Mouse (Mus musculus) left cerebral cortex, postnatal 14 days (tissue): ENCODE measurements around the gene Thrap3. TPM values are rescaled to one million over a fixed set of nuclear protein-coding genes. Genes with fewer than 3 reads are reported as not detected.
A peak's percentile ranks its signal among the peaks of the same experiment; 100 is the strongest.

Source experiments
- DNase-seq, 2 experiments: peaks; one replicate each; pipeline ENCODE4 v3.0.0; 2021 to 2022; ENCODE audit warnings: low spot score in 2 of 2, mixed read lengths in 1 of 2
- intact Hi-C: fragments of 180-260 bp; cut with DNase I; formaldehyde crosslinking; loops from one replicate; pipeline ENCODE4 v1.15.1; 2025
- total RNA-seq, 2 experiments: library from RNA; stranded (reverse); gene quantifications; 2 replicates each; pipeline ENCODE4 v1.2.3; 2021

Gene Thrap3
- total RNA-seq, 2 experiments from 2014 or later, result 129 to 147 TPM

DNA sequence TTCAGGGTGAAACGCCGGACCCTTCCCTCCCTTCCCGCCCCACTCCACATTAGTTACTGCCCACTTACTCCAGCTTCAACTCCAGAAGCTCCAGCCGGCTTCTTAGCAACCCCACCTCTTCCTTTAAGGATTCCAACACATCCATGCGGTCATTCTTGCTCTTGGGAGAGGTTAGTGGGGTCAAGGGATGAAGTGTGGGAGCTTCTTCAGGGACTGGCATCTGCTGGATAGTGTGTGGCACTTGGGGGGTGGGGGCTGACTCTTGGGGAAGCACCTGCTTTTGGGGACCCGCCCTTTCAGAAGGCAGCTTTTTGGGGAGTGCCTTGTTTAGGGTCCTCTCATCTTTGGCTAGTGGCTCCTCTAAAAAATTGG is 51.6 kb downstream of the Thrap3 start:
- no peak for DNase-seq
- intact Hi-C loops, result no loop called here

DNA sequence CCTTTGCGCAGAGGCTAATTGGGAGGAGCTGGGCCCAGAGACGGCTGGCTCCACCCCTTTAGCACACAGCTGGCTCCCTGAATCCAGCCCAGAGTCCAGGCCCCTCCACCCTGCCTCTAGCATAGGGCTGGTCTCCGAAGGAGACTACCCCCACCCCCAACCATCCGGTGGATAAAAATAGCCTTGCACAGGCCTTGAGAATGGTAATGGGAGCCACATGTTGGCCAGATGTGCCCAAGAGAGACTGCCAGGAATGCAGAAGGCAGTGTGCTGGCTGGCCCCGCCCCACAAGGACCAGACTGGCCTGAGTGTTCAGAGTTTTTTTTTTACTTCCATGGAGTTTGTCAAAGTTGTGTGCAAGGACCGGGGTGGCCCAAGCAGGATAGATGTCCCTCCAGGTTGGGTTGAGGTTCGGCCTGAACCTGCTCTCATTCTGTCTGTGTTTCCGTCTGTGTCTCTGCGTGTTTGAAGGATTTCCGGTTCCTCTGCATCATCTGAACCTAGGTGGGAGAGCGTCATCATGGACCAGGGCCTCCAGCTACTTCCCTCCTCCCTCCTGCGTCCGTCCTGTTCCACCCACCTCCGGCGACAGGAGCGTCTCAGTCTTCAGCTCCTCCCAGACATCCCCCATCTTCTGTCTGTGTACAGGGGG is 52.1 kb downstream of the Thrap3 start:
- intact Hi-C loops, result no loop called here
- DNase-seq, result no peak

DNA sequence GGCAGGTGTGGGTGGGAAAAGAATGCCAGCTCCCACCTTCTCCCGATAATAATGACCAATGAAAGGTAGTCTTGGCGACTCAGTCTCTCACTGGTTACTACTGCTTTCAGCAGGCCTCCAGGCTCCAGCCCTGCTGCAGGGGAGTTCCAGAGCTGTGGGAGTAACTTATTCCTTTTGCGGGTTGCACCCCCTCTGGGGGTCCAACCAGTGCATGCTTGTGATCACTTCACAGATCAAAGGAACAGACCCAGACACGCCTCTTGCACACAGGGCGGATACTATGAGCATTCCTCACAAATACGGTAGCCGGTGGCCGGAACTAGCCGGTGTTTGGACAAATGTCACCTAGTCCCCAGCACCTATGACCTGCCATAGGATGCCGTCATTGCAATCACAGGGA is 52.8 kb downstream of the Thrap3 start:
- intact Hi-C loops, result no loop called here
- DNase-seq, result no peak

DNA sequence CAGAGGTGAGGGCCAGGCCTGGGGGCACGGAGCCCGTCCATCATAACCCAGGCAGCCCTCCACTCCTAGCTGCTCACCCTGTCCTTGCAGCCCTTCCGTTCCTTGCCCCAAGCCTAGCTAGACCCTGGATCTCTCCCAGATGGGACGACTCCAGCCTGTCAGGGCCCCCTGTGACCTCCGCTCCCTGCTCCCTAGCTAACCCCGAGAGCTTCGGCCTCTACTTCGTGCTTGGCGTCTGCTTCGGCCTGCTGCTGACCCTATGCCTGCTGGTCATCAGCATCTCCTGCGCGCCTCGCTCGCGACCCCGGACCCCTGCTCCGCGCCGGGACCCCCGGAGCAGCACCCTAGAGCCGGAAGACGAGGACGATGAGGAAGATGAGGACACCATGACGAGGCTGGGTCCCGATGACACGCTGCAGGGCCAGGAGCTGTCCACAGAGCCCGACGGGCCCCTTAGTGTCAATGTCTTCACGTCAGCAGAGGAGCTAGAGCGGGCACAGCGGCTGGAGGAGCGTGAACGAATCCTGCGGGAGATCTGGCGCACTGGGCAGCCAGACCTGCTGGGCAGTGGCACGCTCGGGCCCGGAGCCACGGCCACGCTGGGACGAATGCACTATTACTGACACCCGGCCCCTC is 53.4 kb downstream of the Thrap3 start:
- no peak for DNase-seq
- intact Hi-C loops, result no loop called here

DNA sequence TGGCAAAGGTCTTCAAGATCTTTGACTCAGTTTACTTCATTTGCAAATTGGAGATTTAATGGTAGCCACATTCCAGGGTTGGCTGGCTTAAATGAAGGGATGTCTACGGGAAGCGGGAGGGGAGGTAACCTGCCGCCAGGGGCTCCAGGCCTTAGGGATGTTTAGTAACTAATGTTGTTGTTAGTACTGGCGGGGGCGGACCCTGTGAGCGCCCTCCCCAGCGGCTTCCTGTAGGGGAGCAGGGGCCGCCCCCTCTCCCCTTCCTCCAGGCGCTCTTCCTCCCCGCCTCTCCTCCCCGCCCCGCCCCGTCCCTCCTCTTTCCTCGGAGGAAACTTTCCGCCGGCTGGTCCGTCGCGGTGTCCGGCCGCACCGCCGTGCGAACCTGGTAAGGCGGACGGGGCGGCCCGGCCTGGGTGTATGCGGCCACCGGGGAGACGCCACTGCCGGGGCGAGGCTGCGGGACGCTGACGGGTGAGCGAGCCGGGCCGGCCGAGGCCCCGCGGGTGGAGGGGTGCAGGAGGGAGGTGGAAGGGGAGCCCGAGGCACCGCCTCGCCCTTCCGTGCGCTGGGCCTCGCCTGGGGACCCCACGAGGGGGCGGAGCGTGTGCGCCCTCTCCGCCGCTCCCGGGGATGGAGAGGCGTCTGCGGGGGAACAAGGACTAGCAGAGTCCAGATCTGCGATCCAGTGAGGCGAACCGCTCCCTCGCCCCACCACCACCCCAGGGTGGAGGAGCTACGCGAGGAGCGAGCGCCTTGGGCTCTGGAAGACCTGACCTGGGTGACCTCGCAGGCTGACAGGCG is 54.2 kb downstream of the Thrap3 start:
- intact Hi-C loops, result no loop called here

DNA sequence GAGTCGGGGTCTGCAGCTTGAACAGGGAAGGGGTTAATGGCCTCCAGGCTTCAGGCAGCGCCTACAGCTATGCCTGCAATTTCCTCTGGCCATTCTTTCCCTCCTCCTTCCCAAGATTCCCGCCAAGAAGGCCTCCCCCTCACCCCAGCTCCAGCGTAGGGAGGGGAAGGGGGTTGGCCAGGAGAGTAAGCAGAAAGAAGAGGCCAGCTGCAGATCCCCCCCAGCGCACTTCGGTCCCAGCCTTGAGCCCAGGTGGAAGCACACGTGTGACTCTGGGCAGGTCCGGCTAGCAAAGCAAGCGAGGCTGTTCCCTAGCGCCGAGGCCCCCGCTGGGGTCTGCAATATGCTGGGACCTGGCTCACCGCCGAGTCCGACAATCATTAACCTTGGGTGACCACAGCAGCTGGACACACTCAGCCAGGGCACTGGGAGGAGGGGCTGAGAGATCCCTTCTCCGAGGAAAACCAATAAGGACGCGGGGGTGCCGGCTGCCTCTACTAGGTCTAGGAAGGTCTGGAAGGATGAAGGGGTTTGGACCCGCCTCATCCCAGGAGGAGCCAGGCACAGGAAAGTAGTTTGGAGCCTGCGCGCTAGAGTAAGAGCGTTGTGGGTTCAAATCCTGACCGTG is 54.9 kb downstream of the Thrap3 start, which contains the start of gene Eva1b:
TSS of gene Eva1b (plus strand) at position 212 of the 628 bp plus-strand sequence.
- intact Hi-C loops, result no loop called here
- DNase-seq, result no peak

More for the DNA sequence above, 54.2 kb downstream of the Thrap3 start:
- no peak for DNase-seq

DNA sequence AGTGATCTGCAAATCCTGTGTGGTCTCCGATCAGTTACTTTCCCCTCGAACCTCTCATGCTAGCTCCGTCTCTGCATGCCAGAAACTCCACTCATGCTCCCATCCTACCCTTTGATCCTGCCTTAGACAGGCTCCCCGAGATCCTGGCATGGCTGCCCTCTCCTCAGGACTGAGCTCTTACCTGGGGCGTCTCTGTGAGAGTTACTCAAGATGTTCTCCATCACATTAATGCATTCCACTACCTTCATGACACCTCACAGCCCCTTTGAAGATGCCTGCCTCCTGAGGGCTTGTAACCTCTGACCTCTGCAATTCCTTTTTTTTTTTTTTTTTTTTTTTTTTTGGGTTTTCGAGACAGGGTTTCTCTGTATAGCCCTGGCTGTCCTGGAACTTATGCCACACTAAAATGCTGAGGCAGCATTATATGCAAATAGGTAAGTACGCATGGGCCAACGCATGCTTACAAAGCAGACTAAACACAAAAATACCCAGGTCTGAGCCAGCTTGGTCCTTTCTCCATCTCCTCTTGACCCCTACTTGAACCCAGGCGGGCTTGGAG is 55.5 kb downstream of the Thrap3 start:
- no peak for DNase-seq
- intact Hi-C loops, result no loop called here

DNA sequence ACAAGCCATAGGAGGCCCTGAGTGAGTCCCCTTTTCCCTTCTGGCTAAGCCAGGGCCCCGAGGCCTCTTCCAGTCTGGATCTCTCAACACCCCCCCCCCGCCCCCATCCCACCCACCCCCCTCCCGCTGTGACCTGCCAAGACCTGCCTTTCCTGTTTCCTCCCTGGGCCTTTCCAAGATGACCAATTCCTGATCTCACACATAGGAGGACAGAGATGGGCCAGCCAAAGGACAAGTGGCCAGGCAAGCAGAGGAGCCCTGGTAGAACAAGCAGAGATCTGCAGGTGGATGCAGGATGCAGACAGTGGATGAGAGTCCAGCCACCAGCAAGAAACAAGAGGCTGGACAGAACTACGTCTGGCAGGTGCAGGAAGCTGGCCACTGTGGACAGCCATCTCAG is 57.2 kb downstream of the Thrap3 start:
- intact Hi-C loops, result no loop called here
- no peak for DNase-seq

DNA sequence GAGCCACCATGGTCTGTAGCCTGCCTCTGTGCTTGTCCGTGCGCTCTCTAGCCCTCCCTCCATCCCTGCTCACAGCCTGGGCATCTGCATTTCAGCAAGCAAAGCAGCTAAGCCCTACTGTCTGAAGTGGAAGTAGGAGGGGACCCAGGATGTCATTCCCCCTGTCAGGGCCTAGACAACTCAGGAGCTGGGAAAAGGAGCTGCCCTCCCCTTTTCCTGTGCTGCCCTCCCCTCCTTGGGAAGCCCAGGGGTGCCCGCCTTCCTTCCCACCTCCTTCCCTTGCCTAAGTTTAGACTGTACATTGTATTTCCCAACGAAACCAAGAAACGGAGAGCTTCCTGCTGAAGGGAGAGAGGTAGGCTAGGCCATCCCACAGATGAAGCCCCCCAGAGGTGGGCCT is 61.5 kb downstream of the Thrap3 start:
- intact Hi-C loops, result no loop called here
- no peak for DNase-seq

DNA sequence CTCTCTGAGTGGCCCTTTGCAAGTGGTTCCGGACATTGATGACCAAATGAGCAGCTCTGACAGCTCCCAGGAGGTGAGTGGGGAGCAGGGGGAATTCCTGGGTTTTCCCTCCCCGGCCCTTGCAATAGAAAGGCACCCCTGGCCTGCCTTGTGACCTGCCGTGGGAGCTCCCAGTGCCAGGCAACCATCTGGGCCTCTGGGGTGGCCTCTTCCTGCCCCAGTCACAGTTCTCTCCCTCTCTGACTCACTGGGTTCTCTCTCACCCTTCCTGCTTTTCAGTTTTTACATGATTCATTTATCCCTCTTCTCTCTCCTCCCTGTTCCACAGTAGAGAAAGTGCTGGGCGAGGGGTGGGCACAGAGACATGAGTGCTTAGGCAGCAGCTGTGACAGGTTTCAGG is 64.8 kb downstream of the Thrap3 start:
- intact Hi-C loops, result no loop called here

DNA sequence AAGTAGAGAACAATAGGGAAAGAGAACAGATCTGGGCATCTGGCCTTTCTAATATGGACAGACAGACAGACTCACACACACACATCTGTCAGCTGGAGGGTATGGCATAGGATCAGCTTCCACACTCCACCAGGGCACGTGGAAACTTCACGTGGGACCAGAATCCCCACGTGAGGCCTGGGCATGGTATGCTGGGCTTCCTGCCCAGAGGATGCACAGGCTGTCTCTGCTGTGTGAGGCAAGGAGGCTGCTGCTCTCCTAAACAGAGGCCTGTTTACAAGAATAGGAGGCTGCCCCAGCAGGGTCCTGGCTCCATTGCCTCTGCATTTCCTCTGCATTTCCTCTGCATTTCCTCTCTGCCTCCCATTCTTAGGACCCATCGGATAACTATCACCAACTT is 67.9 kb downstream of the Thrap3 start:
- intact Hi-C loops, result no loop called here
- DNase-seq, result no peak

More for the DNA sequence above, 64.8 kb downstream of the Thrap3 start:
- no peak for DNase-seq

DNA sequence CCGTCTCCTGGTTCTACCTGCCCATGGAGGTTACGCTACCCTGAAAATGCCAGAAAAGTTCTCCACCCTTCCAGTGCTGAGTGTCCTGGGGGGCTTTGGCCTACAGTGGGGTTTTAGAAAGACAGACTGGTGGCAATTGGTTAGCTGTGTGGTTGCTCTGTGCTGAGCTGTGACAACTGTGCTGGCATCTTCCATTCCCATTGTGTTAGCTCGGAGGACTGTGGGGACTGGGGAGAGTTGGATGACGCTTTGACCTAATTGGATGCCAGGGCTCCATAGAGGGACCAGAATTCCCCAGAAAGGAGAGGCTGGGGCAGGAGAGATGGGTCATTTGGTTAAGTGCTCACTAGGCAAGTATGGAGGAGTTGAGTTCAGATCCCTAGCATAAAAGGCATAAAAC is 68.3 kb downstream of the Thrap3 start:
- intact Hi-C loops, result no loop called here

DNA sequence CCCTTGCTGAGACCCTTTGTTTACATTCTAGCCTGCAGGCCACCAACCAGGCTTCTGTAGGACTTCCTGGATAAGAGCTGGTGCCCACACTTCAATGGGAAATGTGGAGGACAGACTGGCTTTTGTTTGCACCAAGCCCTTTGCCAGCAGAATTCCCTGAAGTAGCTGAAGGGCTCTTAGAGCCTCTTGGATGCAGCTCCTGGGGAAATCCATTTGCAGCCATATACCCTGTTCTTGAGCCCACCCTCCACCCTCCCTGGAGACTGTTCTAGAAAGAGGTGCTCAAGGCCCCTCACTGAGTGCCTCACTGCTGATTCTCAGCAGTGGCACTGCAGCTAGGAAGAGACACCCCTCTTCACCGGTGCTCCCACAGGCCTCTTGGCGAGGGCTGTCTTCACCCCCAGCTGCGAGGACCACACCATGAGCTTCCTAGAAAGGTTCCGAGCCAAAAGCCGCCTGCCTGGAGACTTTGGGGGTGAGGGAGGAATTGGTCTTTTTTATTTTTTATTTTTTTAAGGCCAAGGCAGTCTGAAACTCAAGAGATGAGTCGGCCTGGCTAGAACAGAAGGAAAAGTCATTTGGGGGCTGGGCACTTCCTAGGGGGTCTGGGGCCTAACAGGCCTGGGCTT is 69.8 kb downstream of the Thrap3 start:
- intact Hi-C loops, result no loop called here
- DNase-seq, result no peak

More for the DNA sequence above, 68.3 kb downstream of the Thrap3 start:
- no peak for DNase-seq

DNA sequence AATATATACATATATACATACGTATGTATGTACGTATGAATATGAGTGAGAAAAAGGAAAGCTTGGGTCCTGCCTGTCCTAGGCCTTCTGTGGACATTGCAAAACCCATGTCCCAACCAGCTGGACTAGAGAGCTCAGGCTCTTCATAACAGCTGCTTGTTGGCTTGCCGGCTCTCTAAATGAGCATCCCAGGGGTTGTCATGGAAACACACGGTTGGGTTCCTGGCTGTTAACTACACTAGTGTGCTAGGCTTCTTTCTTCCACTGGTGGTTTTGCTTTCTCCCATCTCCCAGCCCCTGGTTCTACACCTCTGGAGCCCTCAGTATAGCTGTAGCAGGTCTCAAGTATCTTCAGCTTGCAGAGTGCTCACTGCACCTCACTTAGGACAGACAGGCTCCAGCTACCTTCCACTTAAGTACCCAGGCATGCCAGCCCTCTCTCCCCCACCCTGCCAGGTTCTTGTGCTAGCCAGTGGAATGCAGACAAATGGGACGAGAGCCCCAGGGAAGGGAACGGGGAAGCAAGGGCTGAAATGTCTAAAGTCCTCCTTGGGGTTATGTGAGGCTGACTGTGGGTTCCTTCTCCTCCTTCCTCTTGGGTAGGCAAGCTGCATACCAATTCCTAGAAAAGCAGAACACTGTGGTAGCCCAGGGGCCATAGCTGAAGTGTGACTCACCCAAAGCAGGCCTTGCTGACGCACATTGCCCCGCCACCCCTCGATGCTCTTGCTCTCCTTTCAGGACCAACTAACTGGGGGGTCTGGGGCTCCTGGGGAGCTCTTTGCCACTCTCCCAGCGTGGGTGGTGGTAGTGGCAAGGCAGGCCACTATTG is 71.1 kb downstream of the Thrap3 start:
- intact Hi-C loops, result no loop called here
- DNase-seq, result peak; percentile 73 to 89

DNA sequence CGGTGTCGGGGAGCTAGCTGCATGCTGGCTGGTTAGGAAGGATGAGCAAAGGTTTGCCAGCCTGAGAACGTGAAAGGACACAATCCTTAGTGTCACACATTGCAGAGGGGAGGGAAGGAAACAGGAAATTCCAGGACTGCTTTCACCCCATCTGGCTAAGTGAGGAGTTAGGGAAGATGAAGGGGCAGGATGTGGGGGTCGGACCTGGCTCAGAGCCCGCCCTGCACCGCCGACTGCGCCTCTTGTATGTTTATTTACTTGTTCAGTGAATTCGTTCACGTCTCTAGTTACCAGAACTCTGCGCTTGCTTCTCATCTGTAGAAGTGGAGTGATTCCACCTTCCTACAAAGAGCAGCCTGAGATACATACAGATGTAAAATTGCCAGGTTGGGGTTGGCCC is 72.1 kb downstream of the Thrap3 start:
- intact Hi-C loops, result no loop called here
- DNase-seq, result no peak

DNA sequence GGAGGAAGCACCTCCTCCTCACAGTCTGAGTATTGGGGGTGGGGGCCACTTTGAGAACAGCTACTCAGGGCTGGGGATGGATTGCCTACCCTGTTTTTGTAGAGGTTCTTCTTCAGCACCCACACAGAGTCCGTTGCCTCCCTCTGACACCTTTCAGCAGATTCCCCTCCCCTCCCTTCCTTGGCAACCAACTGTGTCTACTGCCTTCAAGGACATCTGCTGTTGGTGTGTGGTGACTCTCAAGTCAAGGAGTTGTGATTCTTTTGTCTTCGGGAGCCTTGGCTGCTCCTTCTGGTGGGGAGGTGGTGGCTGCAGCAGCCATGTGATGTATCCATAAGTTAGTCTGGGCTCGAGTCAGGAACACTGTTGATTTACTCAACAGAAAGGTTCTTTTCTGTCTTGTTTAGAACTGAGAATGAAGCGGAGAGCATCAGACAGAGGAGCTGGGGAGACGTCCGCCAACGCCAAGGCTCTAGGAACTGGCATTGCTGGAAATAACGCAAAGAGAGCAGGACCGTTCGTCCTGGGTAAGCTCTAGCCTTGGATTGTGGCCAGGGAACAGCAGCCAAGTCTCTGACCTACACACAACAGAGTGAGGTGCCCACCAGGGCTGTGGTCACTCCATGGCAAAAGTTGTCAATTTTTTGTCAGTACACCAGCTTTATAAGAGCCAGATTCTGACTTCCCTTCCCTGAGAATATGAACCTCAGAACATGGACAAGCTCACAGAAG is 79.1 kb downstream of the Thrap3 start:
- intact Hi-C loops, result no loop called here
- peak in 1 of 2 experiments; percentile 56 for DNase-seq

DNA sequence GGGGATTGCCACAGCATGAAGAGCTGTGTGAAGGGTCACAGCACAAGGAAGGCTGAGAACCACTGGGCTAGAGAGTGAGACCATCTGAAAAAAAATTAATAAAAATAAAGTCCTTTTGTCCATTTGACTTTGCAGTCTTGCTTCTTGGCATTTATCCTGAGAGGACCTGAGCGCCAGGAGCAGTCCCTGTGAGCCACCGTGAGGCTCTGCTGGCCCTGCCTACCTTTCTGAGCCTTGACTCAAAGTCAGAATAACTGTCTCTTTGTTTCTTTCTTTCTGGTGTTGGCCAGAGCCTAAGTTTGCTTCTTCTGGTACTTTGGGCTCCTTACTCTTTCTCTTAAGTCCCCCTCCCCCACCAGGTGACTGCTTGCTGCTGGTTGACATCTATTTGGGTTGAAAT is 82.1 kb downstream of the Thrap3 start:
- intact Hi-C loops, result no loop called here

DNA sequence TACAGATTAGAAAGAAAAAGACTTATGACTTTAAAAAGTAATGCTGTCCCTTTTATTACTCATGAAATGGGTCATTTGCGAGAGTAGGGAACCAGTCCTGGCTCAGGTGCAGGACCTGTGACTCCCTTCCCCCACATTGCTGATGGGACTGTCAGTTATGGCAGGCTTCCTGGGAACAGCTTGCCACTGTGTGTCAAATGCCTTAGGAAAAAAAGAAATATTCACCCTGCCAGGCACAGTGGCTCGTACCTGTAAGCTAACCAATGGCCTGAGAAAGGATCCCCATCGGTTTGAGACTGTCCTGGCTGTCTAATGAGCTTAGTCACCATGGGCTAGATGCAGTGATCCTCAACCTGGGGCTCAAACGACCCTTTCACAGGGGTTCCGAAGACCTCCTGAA is 82.5 kb downstream of the Thrap3 start:
- no peak for DNase-seq
- intact Hi-C loops, result no loop called here

More for the DNA sequence above, 82.1 kb downstream of the Thrap3 start:
- DNase-seq, result no peak
